Mouse (Mus musculus): ENCODE measurements around the gene Cdk9. TPM values are rescaled to one million over a fixed set of nuclear protein-coding genes. Genes with fewer than 3 reads are reported as not detected.
A peak's percentile ranks its signal among the peaks of the same experiment; 100 is the strongest.

Cdk9 gene
- polyA plus RNA-seq, 1 experiment from 2014 or later: 79.2 TPM

- H3K9me3 ChIP-seq (ENCODE audit: control insufficient read depth, low read length): no peaks in the 10 kb centered on the region
- no peaks in the 10 kb centered on the region for H3K36me3 ChIP-seq (ENCODE audit: control insufficient read depth, insufficient read depth, low read length)
- no peaks in the 10 kb centered on the region for H3K27me3 ChIP-seq (ENCODE audit: control insufficient read depth, insufficient read depth, low read length)
- H3K4me3 ChIP-seq (ENCODE audit: low read depth, low read length): no peak overlapping the region
- H3K4me2 ChIP-seq (ENCODE audit: low read depth, low read length, severe bottlenecking): no peak overlapping the region
- H3K4me1 ChIP-seq (replicated peaks; ENCODE audit: control insufficient read depth, insufficient read depth, low read length): 0 out of 2 replicates have a peak, but pooled peaks cover 1% of the 10 kb centered on the region
- no peak overlapping the region for H3K27ac ChIP-seq (ENCODE audit: low read depth, low read length)
- WGBS: 51% methylated on average over 9 of the region's 9 CpGs
- DNase-seq (ENCODE audit: low spot score) (no peak), ATAC-seq (replicated peaks; ENCODE audit: low FRiP score) (no peak)
- H3K9ac ChIP-seq (ENCODE audit: low read length): no peak overlapping the region; the same call in 1 of the 2 replicates
Observed at GRCm38 (mm10) chr2:32718761-32719160, 5.9 kb upstream of the Cdk9 start.

- 68% methylated on average over 4 of the region's 4 CpGs for WGBS
- H3K36me3 ChIP-seq (ENCODE audit: control insufficient read depth, insufficient read depth, low read length): peaks cover 3% of the 10 kb centered on the region; the same call in 1 of the 2 replicates
- H3K4me3 ChIP-seq (ENCODE audit: low read depth, low read length): no peak overlapping the region
- no peak overlapping the region for H3K27ac ChIP-seq (ENCODE audit: low read depth, low read length)
- no peaks in the 10 kb centered on the region for H3K9me3 ChIP-seq (ENCODE audit: control insufficient read depth, low read length)
- ATAC-seq (replicated peaks; ENCODE audit: low FRiP score) (no peak), DNase-seq (ENCODE audit: low spot score) (no peak)
- H3K9ac ChIP-seq (ENCODE audit: low read length): no peak overlapping the region
- no peaks in the 10 kb centered on the region for H3K27me3 ChIP-seq (ENCODE audit: control insufficient read depth, insufficient read depth, low read length)
- peaks cover 6% of the 10 kb centered on the region for H3K4me1 ChIP-seq (replicated peaks; ENCODE audit: control insufficient read depth, insufficient read depth, low read length)
- H3K4me2 ChIP-seq (ENCODE audit: low read depth, low read length, severe bottlenecking): no peak overlapping the region
Observed at GRCm38 (mm10) chr2:32714987-32715425, 2.1 kb upstream of the Cdk9 start.

GRCm38 (mm10) chr2:32714117-32714986 lies 1.5 kb upstream of the Cdk9 start:
- H3K27me3 ChIP-seq (ENCODE audit: control insufficient read depth, insufficient read depth, low read length): no peaks in the 10 kb centered on the region
- no peak overlapping the region for H3K4me3 ChIP-seq (ENCODE audit: low read depth, low read length)
- H3K4me2 ChIP-seq (ENCODE audit: low read depth, low read length, severe bottlenecking): no peak overlapping the region
- WGBS: 64% methylated on average over 11 of the region's 11 CpGs
- DNase-seq (ENCODE audit: low spot score) (no peak), ATAC-seq (replicated peaks; ENCODE audit: low FRiP score) (no peak)
- H3K9me3 ChIP-seq (ENCODE audit: control insufficient read depth, low read length): no peaks in the 10 kb centered on the region
- H3K9ac ChIP-seq (ENCODE audit: low read length): no peak overlapping the region
- H3K27ac ChIP-seq (ENCODE audit: low read depth, low read length): no peak overlapping the region
- H3K36me3 ChIP-seq (ENCODE audit: control insufficient read depth, insufficient read depth, low read length): peaks cover 8% of the 10 kb centered on the region; the same call in 1 of the 2 replicates
- peaks cover 6% of the 10 kb centered on the region for H3K4me1 ChIP-seq (replicated peaks; ENCODE audit: control insufficient read depth, insufficient read depth, low read length)

- Histone ChIP-seq H3K36me3 (ENCODE audit: control insufficient read depth, insufficient read depth, low read length) (peaks cover 19% of the 10 kb centered on the region; the same call in 1 of the 2 replicates), H3K4me3 (ENCODE audit: low read depth, low read length) (peak overlapping the region; percentile 91), H3K4me2 (ENCODE audit: low read depth, low read length, severe bottlenecking) (peak overlapping the region; percentile 67), H3K27ac (ENCODE audit: low read depth, low read length) (peak overlapping the region; percentile 93), H3K4me1 (replicated peaks; ENCODE audit: control insufficient read depth, insufficient read depth, low read length) (peaks cover 4% of the 10 kb centered on the region), H3K9me3 (ENCODE audit: control insufficient read depth, low read length) (no peaks in the 10 kb centered on the region), H3K9ac (ENCODE audit: low read length) (peak overlapping the region; percentile 71), H3K27me3 (ENCODE audit: control insufficient read depth, insufficient read depth, low read length) (no peaks in the 10 kb centered on the region)
- ATAC-seq (replicated peaks; ENCODE audit: low FRiP score): peak; percentile 88
- DNase-seq (ENCODE audit: low spot score): peak; percentile 98
- under 1% methylated on average over 40 of the region's 44 CpGs for WGBS
Observed at GRCm38 (mm10) chr2:32712586-32712933, 316 bp downstream of the Cdk9 start.

- peak overlapping the region; percentile 71 for H3K9ac ChIP-seq (ENCODE audit: low read length)
- ATAC-seq (replicated peaks; ENCODE audit: low FRiP score) (peak; percentile 48), DNase-seq (ENCODE audit: low spot score) (peak; percentile 80)
- peaks cover 4% of the 10 kb centered on the region for H3K4me1 ChIP-seq (replicated peaks; ENCODE audit: control insufficient read depth, insufficient read depth, low read length)
- peak overlapping the region; percentile 37; the same call in 1 of the 2 replicates for H3K27ac ChIP-seq (ENCODE audit: low read depth, low read length)
- peak overlapping the region; percentile 67 for H3K4me2 ChIP-seq (ENCODE audit: low read depth, low read length, severe bottlenecking)
- no peaks in the 10 kb centered on the region for H3K27me3 ChIP-seq (ENCODE audit: control insufficient read depth, insufficient read depth, low read length)
- under 1% methylated on average over 41 of the region's 41 CpGs for WGBS
- H3K9me3 ChIP-seq (ENCODE audit: control insufficient read depth, low read length): no peaks in the 10 kb centered on the region
- H3K36me3 ChIP-seq (ENCODE audit: control insufficient read depth, insufficient read depth, low read length): peaks cover 19% of the 10 kb centered on the region; the same call in 1 of the 2 replicates
- H3K4me3 ChIP-seq (ENCODE audit: low read depth, low read length): peak overlapping the region; percentile 91
Observed at GRCm38 (mm10) chr2:32712108-32712551, 746 bp downstream of the Cdk9 start.

GRCm38 (mm10) chr2:32711301-32712056 lies 1.4 kb downstream of the Cdk9 start:
- H3K27me3 ChIP-seq (ENCODE audit: control insufficient read depth, insufficient read depth, low read length): no peaks in the 10 kb centered on the region
- ATAC-seq (replicated peaks; ENCODE audit: low FRiP score): no peak
- H3K4me1 ChIP-seq (replicated peaks; ENCODE audit: control insufficient read depth, insufficient read depth, low read length): peaks cover 4% of the 10 kb centered on the region
- no peaks in the 10 kb centered on the region for H3K9me3 ChIP-seq (ENCODE audit: control insufficient read depth, low read length)
- DNase-seq (ENCODE audit: low spot score): no peak
- 33% methylated on average over 9 of the region's 9 CpGs for WGBS
- H3K4me3 ChIP-seq (ENCODE audit: low read depth, low read length): peak overlapping the region; percentile 91
- H3K36me3 ChIP-seq (ENCODE audit: control insufficient read depth, insufficient read depth, low read length): peaks cover 22% of the 10 kb centered on the region; the same call in 1 of the 2 replicates
- H3K27ac ChIP-seq (ENCODE audit: low read depth, low read length): no peak overlapping the region
- peak overlapping the region; percentile 67 for H3K4me2 ChIP-seq (ENCODE audit: low read depth, low read length, severe bottlenecking)
- peak overlapping the region; percentile 71 for H3K9ac ChIP-seq (ENCODE audit: low read length)

- peaks cover 28% of the 10 kb centered on the region; the same call in 1 of the 2 replicates for H3K36me3 ChIP-seq (ENCODE audit: control insufficient read depth, insufficient read depth, low read length)
- H3K9ac ChIP-seq (ENCODE audit: low read length): no peak overlapping the region
- H3K9me3 ChIP-seq (ENCODE audit: control insufficient read depth, low read length): no peaks in the 10 kb centered on the region
- H3K27me3 ChIP-seq (ENCODE audit: control insufficient read depth, insufficient read depth, low read length): no peaks in the 10 kb centered on the region
- no peak for DNase-seq (ENCODE audit: low spot score)
- no peak overlapping the region for H3K27ac ChIP-seq (ENCODE audit: low read depth, low read length)
- ATAC-seq (replicated peaks; ENCODE audit: low FRiP score): no peak
- H3K4me1 ChIP-seq (replicated peaks; ENCODE audit: control insufficient read depth, insufficient read depth, low read length): peaks cover 4% of the 10 kb centered on the region
- H3K4me2 ChIP-seq (ENCODE audit: low read depth, low read length, severe bottlenecking): no peak overlapping the region
- 86% methylated on average over 5 of the region's 5 CpGs for WGBS
- no peak overlapping the region for H3K4me3 ChIP-seq (ENCODE audit: low read depth, low read length)
Observed at GRCm38 (mm10) chr2:32710425-32710824, 2.5 kb downstream of the Cdk9 start.

- Histone ChIP-seq H3K27me3 (ENCODE audit: control insufficient read depth, insufficient read depth, low read length) (no peaks in the 10 kb centered on the region), H3K27ac (ENCODE audit: low read depth, low read length) (no peak overlapping the region), H3K9ac (ENCODE audit: low read length) (no peak overlapping the region), H3K4me1 (replicated peaks; ENCODE audit: control insufficient read depth, insufficient read depth, low read length) (peaks cover 4% of the 10 kb centered on the region), H3K4me3 (ENCODE audit: low read depth, low read length) (no peak overlapping the region), H3K36me3 (ENCODE audit: control insufficient read depth, insufficient read depth, low read length) (peaks cover 28% of the 10 kb centered on the region; the same call in 1 of the 2 replicates), H3K9me3 (ENCODE audit: control insufficient read depth, low read length) (no peaks in the 10 kb centered on the region), H3K4me2 (ENCODE audit: low read depth, low read length, severe bottlenecking) (no peak overlapping the region)
- 94% methylated on average over 20 of the region's 20 CpGs for WGBS
- no peak for ATAC-seq (replicated peaks; ENCODE audit: low FRiP score)
- DNase-seq (ENCODE audit: low spot score): no peak
Observed at GRCm38 (mm10) chr2:32709521-32710137, 3.2 kb downstream of the Cdk9 start.

Data from forebrain, embryonic 11.5 days (tissue).